Mouse (Mus musculus) small intestine, adult 2 months (tissue): ENCODE results near the gene Rpp38.

Experiments
- CTCF ChIP-seq: fragments of 200-500 bp; IDR thresholded peaks from 2 replicates; pipeline ENCODE4 v1.5.1; 2012; ENCODE audit warnings: low read depth, mild to moderate bottlenecking, control low read depth, inconsistent platforms, low read length, moderate library complexity, mixed read lengths; ENCODE audit not compliant: insufficient replicate concordance, insufficient read length; ENCODE audit errors: extremely low read depth
- POLR2A ChIP-seq: fragments of 200-500 bp; IDR thresholded peaks from 2 replicates; pipeline ENCODE4 v1.6.1; 2012; ENCODE audit warnings: low read depth, mild to moderate bottlenecking, control low read depth, inconsistent platforms, low read length, moderate library complexity

GRCm38 (mm10) chr2:3332056-3332455 is 387 bp downstream of the Rpp38 start:
- TF ChIP-seq CTCF, result no peak
- TF ChIP-seq POLR2A, result no peak
